8 mouse cellular contexts compared by ENCODE assay signal in genomic region chr3:86844804-86845481, GRCm38 (mm10).
DNase-seq lines count a peak whose midpoint lies in the region; ATAC-seq and TF ChIP-seq lines count a peak whose summit lies in the region.

No protein-coding gene starts in this region.

- no peaks in the 10 kb centered on the region for H3K27me3 ChIP-seq in forebrain, embryonic 10.5 days (ENCODE audit: poor library complexity, severe bottlenecking)
- H3K27me3 ChIP-seq in limb, embryonic 14.5 days (ENCODE audit: control insufficient read depth, insufficient read depth, low read length): no peaks in the 10 kb centered on the region

- 26% methylated on average over 8 of the region's 8 CpGs for WGBS in lung, adult 2 months
- WGBS in forebrain, embryonic 10.5 days: 7% methylated on average over 8 of the region's 8 CpGs
- WGBS in limb, embryonic 14.5 days: 21% methylated on average over 8 of the region's 8 CpGs

- H3K36me3 ChIP-seq in forebrain, embryonic 10.5 days (replicated peaks): no peaks in the 10 kb centered on the region
- H3K36me3 ChIP-seq in limb, embryonic 14.5 days (ENCODE audit: control insufficient read depth, insufficient read depth, low read length): no peaks in the 10 kb centered on the region

- H3K9ac ChIP-seq in limb, embryonic 14.5 days (ENCODE audit: low read depth, low read length, severe bottlenecking): no peak overlapping the region

- H3K9me3 ChIP-seq in forebrain, embryonic 10.5 days: peaks cover 6% of the 10 kb centered on the region; the same call in 1 of the 2 replicates
- H3K9me3 ChIP-seq in limb, embryonic 14.5 days (ENCODE audit: control insufficient read depth, low read length): no peaks in the 10 kb centered on the region

- peak overlapping the region; percentile 48; the same call in 1 of the 2 replicates for H3K27ac ChIP-seq in forebrain, embryonic 10.5 days
- no peak overlapping the region for H3K27ac ChIP-seq in limb, embryonic 14.5 days (replicated peaks; ENCODE audit: low read depth, low read length)

- no peak overlapping the region for H3K4me3 ChIP-seq in lung, adult 2 months (replicated peaks; ENCODE audit: extremely low read depth, low read depth, low read length)
- H3K4me3 ChIP-seq in forebrain, embryonic 10.5 days: peak overlapping the region; percentile 27; the same call in 1 of the 2 replicates
- no peak overlapping the region for H3K4me3 ChIP-seq in limb, embryonic 14.5 days (replicated peaks; ENCODE audit: low read length)

- peak; percentile 54; the same call in 1 of the 2 replicates for ATAC-seq in limb, embryonic 14.5 days (ENCODE audit: low FRiP score, low read depth)

- peak; percentile 14 for DNase-seq in lung, postnatal 36 days
- no peak for DNase-seq in lung, adult 2 months
- peak; percentile 36 for DNase-seq in forebrain, embryonic 10.5 days (ENCODE audit: extremely low spot score, low spot score)
- DNase-seq in limb, embryonic 14.5 days (ENCODE audit: low spot score): no peak
- DNase-seq in thymus, postnatal 25 days: peak; percentile 21
- no peak for DNase-seq in adrenal gland, postnatal 4 days (ENCODE audit: low spot score in 2 of 2)
- DNase-seq in urinary bladder, postnatal 36 days (ENCODE audit: low spot score in 2 of 2): no peak
- DNase-seq in yolk sac, embryonic 10.5 days (ENCODE audit: low spot score): no peak

- no peak for TF ChIP-seq CTCF in lung, adult 2 months (IDR thresholded peaks at IDR 0.05; ENCODE audit: insufficient read depth, low read length)

- TF ChIP-seq POLR2A in lung, adult 2 months (IDR thresholded peaks at IDR 0.05; ENCODE audit: borderline replicate concordance, extremely low read depth, low read depth, low read length): no peak
- TF ChIP-seq POLR2A in limb, embryonic 14.5 days (IDR thresholded peaks at IDR 0.05; ENCODE audit: borderline replicate concordance, extremely low read depth, insufficient read depth, insufficient read length): no peak

- H3K4me2 ChIP-seq in limb, embryonic 14.5 days (replicated peaks; ENCODE audit: low read depth, low read length, severe bottlenecking): no peak overlapping the region

- H3K4me1 ChIP-seq in lung, adult 2 months (ENCODE audit: control insufficient read depth, insufficient read depth, low read length): no peaks in the 10 kb centered on the region; the same call in 1 of the 2 replicates
- H3K4me1 ChIP-seq in forebrain, embryonic 10.5 days: peaks cover 47% of the 10 kb centered on the region
- H3K4me1 ChIP-seq in limb, embryonic 14.5 days (ENCODE audit: control insufficient read depth, insufficient read depth, low read length): peaks cover 12% of the 10 kb centered on the region; the same call in 1 of the 2 replicates

Comparison
In these comparisons a context has a peak if more than half of its experiments do, and no peak if none do; other contexts are left out.
1. DNase-seq: peak in lung, postnatal 36 days (single experiment), forebrain, embryonic 10.5 days (single experiment) and thymus, postnatal 25 days (single experiment); none in lung, adult 2 months (single experiment), limb, embryonic 14.5 days (single experiment), adrenal gland, postnatal 4 days (0 of 2), urinary bladder, postnatal 36 days (0 of 2) and yolk sac, embryonic 10.5 days (single experiment).